ENCODE assay signal across 8 mouse cellular contexts in genomic region chr6:134983529-134984370, GRCm38 (mm10). TPM values are rescaled to one million over a fixed set of nuclear protein-coding genes. Genes with fewer than 3 reads are reported as not detected.
DNase-seq lines count a peak whose midpoint lies in the region; ATAC-seq and TF ChIP-seq lines count a peak whose summit lies in the region.

No protein-coding gene starts in this region.

- H3K36me3 ChIP-seq in forebrain, embryonic 11.5 days (ENCODE audit: control insufficient read depth, insufficient read depth, low read length), result no peaks in the 10 kb centered on the region
- no peaks in the 10 kb centered on the region for H3K36me3 ChIP-seq in heart, embryonic 16.5 days (ENCODE audit: control insufficient read depth, insufficient read depth)
- H3K36me3 ChIP-seq in liver, embryonic 14.5 days (replicated peaks; ENCODE audit: control insufficient read depth, insufficient read depth, low read depth), result no peaks in the 10 kb centered on the region
- H3K36me3 ChIP-seq in stomach, embryonic 15.5 days, result no peaks in the 10 kb centered on the region

- H3K4me2 ChIP-seq in forebrain, embryonic 11.5 days (ENCODE audit: low read depth, low read length, severe bottlenecking), result peak overlapping the region; percentile 91
- H3K4me2 ChIP-seq in heart, embryonic 16.5 days (ENCODE audit: low read depth, low read length), result peak overlapping the region; percentile 86
- H3K4me2 ChIP-seq in liver, embryonic 14.5 days (ENCODE audit: low read depth), result peak overlapping the region; percentile 99
- peak overlapping the region; percentile 97 for H3K4me2 ChIP-seq in stomach, embryonic 15.5 days

- ATAC-seq in forebrain, embryonic 11.5 days (replicated peaks; ENCODE audit: low FRiP score), result peak; percentile 93
- peak; percentile 81 for ATAC-seq in heart, embryonic 16.5 days (replicated peaks; ENCODE audit: extremely low read depth, insufficient read depth, low FRiP score)
- peak; percentile 78 for ATAC-seq in liver, embryonic 14.5 days (ENCODE audit: insufficient read depth)
- ATAC-seq in stomach, embryonic 15.5 days (ENCODE audit: insufficient read depth, low FRiP score, low read depth), result peak; percentile 87

- TF ChIP-seq EP300 in liver, embryonic 14.5 days (IDR thresholded peaks at IDR 0.05; ENCODE audit: low read depth), result no peak

- no peaks in the 10 kb centered on the region; the same call in 1 of the 2 replicates for H3K27me3 ChIP-seq in forebrain, embryonic 11.5 days (ENCODE audit: control insufficient read depth, insufficient read depth, low read length)
- no peaks in the 10 kb centered on the region for H3K27me3 ChIP-seq in heart, embryonic 16.5 days (ENCODE audit: control insufficient read depth, insufficient read depth, low read length)
- H3K27me3 ChIP-seq in liver, embryonic 14.5 days (ENCODE audit: control insufficient read depth, insufficient read depth, low read length), result no peaks in the 10 kb centered on the region
- H3K27me3 ChIP-seq in stomach, embryonic 15.5 days (replicated peaks), result no peaks in the 10 kb centered on the region

- peak; percentile 83 for TF ChIP-seq CTCF in liver, embryonic 14.5 days (IDR thresholded peaks at IDR 0.05; ENCODE audit: low read depth)

- H3K9me3 ChIP-seq in forebrain, embryonic 11.5 days (ENCODE audit: control insufficient read depth, low read length), result no peaks in the 10 kb centered on the region
- no peaks in the 10 kb centered on the region for H3K9me3 ChIP-seq in heart, embryonic 16.5 days (replicated peaks; ENCODE audit: control insufficient read depth, low read length)
- no peaks in the 10 kb centered on the region for H3K9me3 ChIP-seq in liver, embryonic 14.5 days (ENCODE audit: control insufficient read depth, low read length)
- no peaks in the 10 kb centered on the region for H3K9me3 ChIP-seq in stomach, embryonic 15.5 days

- peak; percentile 62 to 66 for DNase-seq in CD8-positive naive resting alpha-beta T cell, adult 2 months (ENCODE audit: low read depth in 2 of 2, low spot score in 2 of 2)
- peak; percentile 78 for DNase-seq in c-Kit-positive CD71-positive TER-119-negative erythroid progenitor cells, embryonic 14.5 days (ENCODE audit: low read depth)
- peak; percentile 96 for DNase-seq in forebrain, embryonic 11.5 days (ENCODE audit: low spot score)
- DNase-seq in kidney, postnatal 25 days, result peak; percentile 93 to 95
- peak; percentile 69 to 78 (median 71) for DNase-seq in liver, embryonic 14.5 days (ENCODE audit: low read depth in 3 of 3, low spot score in 3 of 3)
- peak; percentile 91 for DNase-seq in neural tube, embryonic 10.5 days (ENCODE audit: extremely low spot score, low spot score)

- H3K27ac ChIP-seq in forebrain, embryonic 11.5 days (ENCODE audit: low read depth, low read length), result no peak overlapping the region
- H3K27ac ChIP-seq in heart, embryonic 16.5 days (ENCODE audit: low read length), result peak overlapping the region; percentile 49; the same call in 1 of the 2 replicates
- H3K27ac ChIP-seq in liver, embryonic 14.5 days, result peak overlapping the region; percentile 96
- H3K27ac ChIP-seq in stomach, embryonic 15.5 days, result no peak overlapping the region

- H3K4me3 ChIP-seq in forebrain, embryonic 11.5 days (ENCODE audit: low read depth, low read length), result peak overlapping the region; percentile 51
- H3K4me3 ChIP-seq in heart, embryonic 16.5 days (ENCODE audit: low read length), result peak overlapping the region; percentile 67
- peak overlapping the region; percentile 71 to 80 for H3K4me3 ChIP-seq in liver, embryonic 14.5 days (ENCODE audit: insufficient read depth in 1 of 2, low read depth in 2 of 2, low read length in 2 of 2)
- peak overlapping the region; percentile 64 for H3K4me3 ChIP-seq in stomach, embryonic 15.5 days (replicated peaks)

- peaks cover 6% of the 10 kb centered on the region; the same call in 1 of the 2 replicates for H3K4me1 ChIP-seq in forebrain, embryonic 11.5 days (replicated peaks; ENCODE audit: control insufficient read depth, insufficient read depth, low read length)
- peaks cover 11% of the 10 kb centered on the region for H3K4me1 ChIP-seq in heart, embryonic 16.5 days (ENCODE audit: control insufficient read depth, insufficient read depth, low read length)
- peaks cover 37 to 40% of the 10 kb centered on the region in 2 experiments for H3K4me1 ChIP-seq in liver, embryonic 14.5 days (replicated peaks; ENCODE audit: control insufficient read depth in 2 of 2, insufficient read depth in 2 of 2, low read length in 1 of 2)
- H3K4me1 ChIP-seq in stomach, embryonic 15.5 days, result peaks cover 6% of the 10 kb centered on the region; the same call in 1 of the 2 replicates

- peak overlapping the region; percentile 68 for H3K9ac ChIP-seq in forebrain, embryonic 11.5 days (ENCODE audit: low read length)
- peak overlapping the region; percentile 76 for H3K9ac ChIP-seq in heart, embryonic 16.5 days (ENCODE audit: low read length)
- H3K9ac ChIP-seq in liver, embryonic 14.5 days (replicated peaks), result peak overlapping the region; percentile 89
- H3K9ac ChIP-seq in stomach, embryonic 15.5 days, result peak overlapping the region; percentile 34

- WGBS in forebrain, embryonic 11.5 days, result 3% methylated on average over 62 of the region's 62 CpGs
- WGBS in heart, embryonic 16.5 days, result 2% methylated on average over 62 of the region's 62 CpGs
- WGBS in liver, embryonic 14.5 days (ENCODE audit: insufficient replicate concordance), result 4% methylated on average over 62 of the region's 62 CpGs
- WGBS in stomach, embryonic 15.5 days, result 2% methylated on average over 62 of the region's 62 CpGs

RNA-seq across cellular contexts. Expression of gene Apold1, which starts 2.2 kb away (rescaled TPM):
- polyA plus RNA-seq in forebrain, embryonic 11.5 days (2014; fragmentation: Nextera tagmentation; extraction: Ambion mirVana), result 3.0 and 3.1 TPM in 2 replicates
- 8.9 and 9.9 TPM in 2 replicates for polyA plus RNA-seq in heart, embryonic 16.5 days (2015; fragmentation: Nextera tagmentation; extraction: Ambion mirVana)
- polyA plus RNA-seq in liver, embryonic 14.5 days (2012; rRNA removed), result 0.78 and 0.95 TPM in 2 replicates
- 1.6 and 2.2 TPM in 2 replicates for polyA plus RNA-seq in liver, embryonic 14.5 days (2014; fragmentation: Nextera tagmentation; extraction: Ambion mirVana)
- 3.2 and 3.7 TPM in 2 replicates for polyA plus RNA-seq in stomach, embryonic 15.5 days (2015; fragmentation: Nextera tagmentation; extraction: Ambion mirVana)

RNA-seq across cellular contexts. Expression of gene Ddx47, which starts 27.7 kb away (rescaled TPM):
- 105 and 107 TPM in 2 replicates for polyA plus RNA-seq in forebrain, embryonic 11.5 days (2014; fragmentation: Nextera tagmentation; extraction: Ambion mirVana)
- 71.5 and 77.1 TPM in 2 replicates for polyA plus RNA-seq in heart, embryonic 16.5 days (2015; fragmentation: Nextera tagmentation; extraction: Ambion mirVana)
- polyA plus RNA-seq in liver, embryonic 14.5 days (2012; rRNA removed), result 29.7 and 45.5 TPM in 2 replicates
- 50.7 and 53.7 TPM in 2 replicates for polyA plus RNA-seq in liver, embryonic 14.5 days (2014; fragmentation: Nextera tagmentation; extraction: Ambion mirVana)
- polyA plus RNA-seq in stomach, embryonic 15.5 days (2015; fragmentation: Nextera tagmentation; extraction: Ambion mirVana), result 98.2 and 99.2 TPM in 2 replicates

Comparison
In these comparisons a context has a peak if more than half of its experiments do, and no peak if none do; other contexts are left out.
1. H3K27ac ChIP-seq: peak in heart, embryonic 16.5 days (single experiment) and liver, embryonic 14.5 days (single experiment); none in forebrain, embryonic 11.5 days (single experiment) and stomach, embryonic 15.5 days (single experiment).
2. H3K9ac ChIP-seq: peak in every context shown above with its lines; median percentile 89 in liver, embryonic 14.5 days; 76 in heart, embryonic 16.5 days; 68 in forebrain, embryonic 11.5 days; 34 in stomach, embryonic 15.5 days.
3. Peak in every context shown above with its lines, with median percentiles within 50 percentile points of each other: DNase-seq, ATAC-seq, H3K4me2 ChIP-seq and H3K4me3 ChIP-seq.